Mouse (Mus musculus): ENCODE data around the gene Dnajc10. TPM values are rescaled to one million over a fixed set of nuclear protein-coding genes. Genes with fewer than 3 reads are reported as not detected.
A peak's percentile ranks its signal among the peaks of the same experiment; 100 is the strongest.

Dnajc10 gene
- polyA plus RNA-seq, 1 experiment from 2014 or later = 43.8 TPM

DNA sequence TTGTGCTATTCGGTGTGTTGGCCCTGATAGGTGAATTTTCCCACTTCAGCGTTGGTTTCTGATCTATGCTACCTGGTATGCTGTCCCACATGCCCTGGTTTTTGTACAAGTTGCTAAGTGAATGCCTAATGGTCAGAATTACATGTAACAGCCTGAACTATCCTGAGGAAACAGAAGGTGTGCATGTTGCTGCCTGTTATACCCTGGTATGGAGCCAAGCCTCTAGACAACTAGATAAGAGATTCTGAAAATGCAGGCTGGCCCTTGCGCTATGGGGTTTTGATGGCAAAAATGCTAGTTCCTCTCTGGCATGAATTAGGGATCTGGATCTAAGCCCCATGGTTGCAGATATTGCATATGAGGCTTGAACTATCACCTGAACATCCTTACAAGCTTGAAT is 7.6 kb upstream of the Dnajc10 start:
- WGBS = 90% methylated on average over 3 of the region's 3 CpGs
- Histone ChIP-seq H3K4me3 (ENCODE audit: low read depth, low read length) (no peak overlapping the region), H3K4me2 (replicated peaks; ENCODE audit: low read depth, low read length) (no peak overlapping the region), H3K9me3 (ENCODE audit: low read length) (no peaks in the 10 kb centered on the region), H3K4me1 (ENCODE audit: insufficient read depth, low read depth, low read length) (no peaks in the 10 kb centered on the region), H3K27me3 (replicated peaks; ENCODE audit: insufficient read depth, low read length) (no peaks in the 10 kb centered on the region), H3K9ac (replicated peaks; ENCODE audit: low read depth) (no peak overlapping the region), H3K27ac (ENCODE audit: low read length) (no peak overlapping the region), H3K36me3 (ENCODE audit: insufficient read depth, low read length) (no peaks in the 10 kb centered on the region)
- TF ChIP-seq EP300 (IDR thresholded peaks at IDR 0.05) (no peak), CTCF (IDR thresholded peaks at IDR 0.05) (no peak)
- DNase-seq (ENCODE audit: low spot score) (no peak), ATAC-seq (no peak)

DNA sequence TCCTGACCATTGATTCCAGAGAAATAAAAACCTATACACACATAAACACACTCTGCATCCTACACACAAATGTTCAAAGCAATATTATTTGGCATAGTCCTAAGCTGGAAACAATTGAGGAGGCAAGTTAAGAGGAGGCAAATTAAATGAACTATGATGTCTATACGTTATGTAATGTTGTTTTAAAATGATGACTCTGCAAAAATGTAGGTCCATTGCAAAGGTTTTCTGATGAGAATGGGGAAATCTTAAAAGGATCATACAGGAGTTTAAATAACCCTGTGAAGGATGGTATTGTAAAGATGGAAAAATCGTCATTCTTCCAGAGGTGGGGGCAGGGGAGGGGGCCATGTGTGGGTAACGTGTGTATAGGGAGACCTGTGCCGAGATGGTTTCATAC is 5.5 kb upstream of the Dnajc10 start:
- 69% methylated on average over 4 of the region's 4 CpGs for WGBS
- no peak overlapping the region for H3K4me3 ChIP-seq (ENCODE audit: low read depth, low read length)
- DNase-seq (ENCODE audit: low spot score) (no peak), ATAC-seq (no peak)
- no peak overlapping the region for H3K27ac ChIP-seq (ENCODE audit: low read length)
- no peak overlapping the region for H3K9ac ChIP-seq (replicated peaks; ENCODE audit: low read depth)
- H3K27me3 ChIP-seq (replicated peaks; ENCODE audit: insufficient read depth, low read length) = no peaks in the 10 kb centered on the region
- no peak overlapping the region for H3K4me2 ChIP-seq (replicated peaks; ENCODE audit: low read depth, low read length)
- no peaks in the 10 kb centered on the region for H3K4me1 ChIP-seq (ENCODE audit: insufficient read depth, low read depth, low read length)
- H3K9me3 ChIP-seq (ENCODE audit: low read length) = no peaks in the 10 kb centered on the region
- no peak for TF ChIP-seq CTCF (IDR thresholded peaks at IDR 0.05)
- TF ChIP-seq EP300 (IDR thresholded peaks at IDR 0.05) = no peak
- no peaks in the 10 kb centered on the region for H3K36me3 ChIP-seq (ENCODE audit: insufficient read depth, low read length)

DNA sequence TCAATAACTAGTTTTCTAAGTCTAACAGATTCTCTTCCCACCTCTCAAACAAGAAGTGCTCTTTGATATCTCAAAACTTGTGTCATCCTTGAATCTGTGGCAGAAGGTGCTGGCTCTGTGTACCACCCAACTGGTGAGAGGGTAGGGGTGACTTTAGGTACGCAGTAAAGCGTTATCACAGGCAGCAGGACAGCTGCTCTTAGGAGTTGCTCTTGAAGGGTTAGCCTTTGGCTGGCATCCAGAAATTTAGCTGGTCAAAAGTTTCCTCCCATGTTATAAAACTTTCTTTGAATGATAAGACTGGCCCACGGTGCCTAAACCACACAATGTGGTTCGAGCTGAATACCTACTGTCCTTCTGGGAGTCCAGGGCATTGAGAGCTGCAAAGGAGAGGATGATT is 4.5 kb upstream of the Dnajc10 start:
- no peak for TF ChIP-seq CTCF (IDR thresholded peaks at IDR 0.05)
- TF ChIP-seq EP300 (IDR thresholded peaks at IDR 0.05) = no peak
- DNase-seq (ENCODE audit: low spot score) = no peak

DNA sequence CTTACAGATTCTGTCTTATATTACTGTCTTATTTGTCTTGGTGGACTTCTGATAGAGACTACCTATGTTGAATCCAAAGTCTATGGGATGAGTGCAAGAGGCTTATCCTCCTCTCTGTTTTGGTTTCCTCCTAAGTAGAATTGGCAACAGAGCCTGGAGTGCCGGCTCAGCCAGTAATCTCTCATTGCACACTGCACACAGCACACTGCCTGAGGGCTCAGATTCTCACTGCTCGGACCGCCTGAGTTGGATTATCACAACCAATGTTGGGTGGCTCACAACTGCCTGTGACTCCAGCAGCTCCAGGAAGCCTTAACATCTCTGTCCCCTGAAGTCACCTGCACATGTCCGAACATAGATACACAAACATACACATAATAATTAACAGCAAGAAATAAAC is 3.9 kb upstream of the Dnajc10 start:
- Histone ChIP-seq H3K27me3 (replicated peaks; ENCODE audit: insufficient read depth, low read length) (no peaks in the 10 kb centered on the region), H3K4me2 (replicated peaks; ENCODE audit: low read depth, low read length) (no peak overlapping the region), H3K4me1 (ENCODE audit: insufficient read depth, low read depth, low read length) (peaks cover 3% of the 10 kb centered on the region; the same call in 1 of the 2 replicates), H3K27ac (ENCODE audit: low read length) (no peak overlapping the region), H3K36me3 (ENCODE audit: insufficient read depth, low read length) (no peaks in the 10 kb centered on the region), H3K9me3 (ENCODE audit: low read length) (no peaks in the 10 kb centered on the region), H3K4me3 (ENCODE audit: low read depth, low read length) (no peak overlapping the region), H3K9ac (replicated peaks; ENCODE audit: low read depth) (no peak overlapping the region)
- TF ChIP-seq CTCF (IDR thresholded peaks at IDR 0.05) (no peak), EP300 (IDR thresholded peaks at IDR 0.05) (no peak)
- DNase-seq (ENCODE audit: low spot score) (no peak), ATAC-seq (no peak)
- WGBS = 72% methylated on average over 4 of the region's 4 CpGs

More for the DNA sequence above, 4.5 kb upstream of the Dnajc10 start:
- 19% methylated on average over 4 of the region's 4 CpGs for WGBS
- Histone ChIP-seq H3K27ac (ENCODE audit: low read length) (no peak overlapping the region), H3K36me3 (ENCODE audit: insufficient read depth, low read length) (no peaks in the 10 kb centered on the region), H3K4me2 (replicated peaks; ENCODE audit: low read depth, low read length) (no peak overlapping the region), H3K4me1 (ENCODE audit: insufficient read depth, low read depth, low read length) (no peaks in the 10 kb centered on the region), H3K4me3 (ENCODE audit: low read depth, low read length) (no peak overlapping the region), H3K9ac (replicated peaks; ENCODE audit: low read depth) (no peak overlapping the region), H3K9me3 (ENCODE audit: low read length) (no peaks in the 10 kb centered on the region), H3K27me3 (replicated peaks; ENCODE audit: insufficient read depth, low read length) (no peaks in the 10 kb centered on the region)
- ATAC-seq = no peak

DNA sequence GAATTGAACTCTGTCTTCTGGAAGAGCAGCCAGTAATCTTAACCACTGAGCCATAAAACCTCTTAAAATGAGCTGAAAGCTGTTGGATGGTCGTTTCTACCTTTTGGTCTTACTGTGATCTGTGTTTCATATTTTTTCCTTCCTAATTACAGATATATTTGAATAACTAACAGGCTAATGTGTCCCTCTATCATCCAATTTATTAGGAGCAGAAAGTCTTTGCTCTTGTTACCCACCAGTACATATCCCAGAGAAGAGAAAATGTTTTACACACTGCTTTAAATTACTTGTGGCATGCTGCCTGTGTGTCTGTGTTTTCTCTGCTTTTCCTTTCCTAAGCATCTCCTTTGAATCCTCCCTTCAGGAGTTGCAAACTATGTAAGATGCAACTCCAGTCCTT is 1.1 kb upstream of the Dnajc10 start:
- 0 out of 2 replicates have a peak, but pooled peaks cover 1% of the 10 kb centered on the region for H3K36me3 ChIP-seq (ENCODE audit: insufficient read depth, low read length)
- TF ChIP-seq CTCF (IDR thresholded peaks at IDR 0.05) (no peak), EP300 (IDR thresholded peaks at IDR 0.05) (no peak)
- no peak overlapping the region for H3K9ac ChIP-seq (replicated peaks; ENCODE audit: low read depth)
- no peaks in the 10 kb centered on the region for H3K9me3 ChIP-seq (ENCODE audit: low read length)
- WGBS = 71% methylated on average over 1 of the region's 1 CpGs
- no peak for ATAC-seq
- H3K4me2 ChIP-seq (replicated peaks; ENCODE audit: low read depth, low read length) = no peak overlapping the region; the same call in 1 of the 2 replicates
- no peaks in the 10 kb centered on the region for H3K27me3 ChIP-seq (replicated peaks; ENCODE audit: insufficient read depth, low read length)
- H3K27ac ChIP-seq (ENCODE audit: low read length) = no peak overlapping the region
- peaks cover 3% of the 10 kb centered on the region; the same call in 1 of the 2 replicates for H3K4me1 ChIP-seq (ENCODE audit: insufficient read depth, low read depth, low read length)
- no peak overlapping the region for H3K4me3 ChIP-seq (ENCODE audit: low read depth, low read length)
- no peak for DNase-seq (ENCODE audit: low spot score)

DNA sequence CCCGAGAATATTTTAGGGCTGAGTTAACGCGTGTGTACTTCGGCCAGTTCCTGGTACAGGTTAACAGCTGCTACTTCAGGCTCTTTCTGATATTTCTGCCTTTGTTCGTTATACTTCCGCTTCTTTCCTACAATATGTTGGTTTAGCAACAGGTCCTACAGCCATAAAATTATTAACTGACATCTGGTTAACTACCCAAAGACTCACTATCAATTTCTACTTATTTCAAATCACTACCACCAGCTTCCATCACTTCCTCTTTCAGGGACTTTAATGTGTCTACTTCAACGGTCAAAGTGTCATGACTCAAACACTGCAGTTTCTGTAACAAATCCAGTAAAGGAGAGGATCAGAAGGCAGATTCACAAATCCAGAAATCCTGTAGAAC is 418 bp upstream of the Dnajc10 start:
- peak overlapping the region; percentile 63 for H3K4me3 ChIP-seq (ENCODE audit: low read depth, low read length)
- peak; percentile 24; the same call in 1 of the 2 replicates for ATAC-seq
- H3K9me3 ChIP-seq (ENCODE audit: low read length) = no peaks in the 10 kb centered on the region
- peak overlapping the region; percentile 62; the same call in 1 of the 2 replicates for H3K9ac ChIP-seq (replicated peaks; ENCODE audit: low read depth)
- H3K4me1 ChIP-seq (ENCODE audit: insufficient read depth, low read depth, low read length) = peaks cover 3% of the 10 kb centered on the region; the same call in 1 of the 2 replicates
- TF ChIP-seq CTCF (IDR thresholded peaks at IDR 0.05) = no peak
- DNase-seq (ENCODE audit: low spot score) = no peak
- no peaks in the 10 kb centered on the region for H3K27me3 ChIP-seq (replicated peaks; ENCODE audit: insufficient read depth, low read length)
- peak overlapping the region; percentile 84 for H3K4me2 ChIP-seq (replicated peaks; ENCODE audit: low read depth, low read length)
- 0 out of 2 replicates have a peak, but pooled peaks cover 3% of the 10 kb centered on the region for H3K36me3 ChIP-seq (ENCODE audit: insufficient read depth, low read length)
- 31% methylated on average over 7 of the region's 7 CpGs for WGBS
- H3K27ac ChIP-seq (ENCODE audit: low read length) = peak overlapping the region; percentile 60

DNA sequence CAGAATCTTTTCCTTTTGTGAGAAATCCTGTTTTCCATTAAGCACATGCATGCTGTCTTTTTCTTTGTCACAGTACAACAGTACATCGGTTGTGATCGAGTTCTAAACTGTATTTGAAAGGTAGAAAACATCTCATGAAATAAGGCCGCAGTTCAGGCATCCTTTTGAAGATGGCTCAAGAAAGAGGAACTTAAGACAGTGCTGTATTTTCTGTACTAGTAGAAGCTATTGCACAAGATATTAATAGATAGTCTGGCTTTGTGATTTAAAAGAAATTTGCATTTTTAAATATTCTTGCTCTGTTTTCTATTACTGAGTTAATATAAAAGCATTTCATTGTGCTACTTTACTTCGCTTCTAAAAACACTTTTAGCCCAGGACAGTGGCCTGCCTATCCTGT is 7.6 kb downstream of the Dnajc10 start:
- H3K27ac ChIP-seq (ENCODE audit: low read length) = no peak overlapping the region
- no peak for DNase-seq (ENCODE audit: low spot score)
- H3K36me3 ChIP-seq (ENCODE audit: insufficient read depth, low read length) = peaks cover 29% of the 10 kb centered on the region; the same call in 1 of the 2 replicates
- no peak for ATAC-seq
- TF ChIP-seq CTCF (IDR thresholded peaks at IDR 0.05) (no peak), EP300 (IDR thresholded peaks at IDR 0.05) (no peak)
- no peak overlapping the region for H3K4me3 ChIP-seq (ENCODE audit: low read depth, low read length)
- H3K9me3 ChIP-seq (ENCODE audit: low read length) = no peaks in the 10 kb centered on the region
- H3K27me3 ChIP-seq (replicated peaks; ENCODE audit: insufficient read depth, low read length) = no peaks in the 10 kb centered on the region
- WGBS = 96% methylated on average over 4 of the region's 4 CpGs
- H3K9ac ChIP-seq (replicated peaks; ENCODE audit: low read depth) = no peak overlapping the region
- H3K4me2 ChIP-seq (replicated peaks; ENCODE audit: low read depth, low read length) = no peak overlapping the region
- no peaks in the 10 kb centered on the region for H3K4me1 ChIP-seq (ENCODE audit: insufficient read depth, low read depth, low read length)
